Comparison of ENCODE assay signal across 16 mouse cellular contexts in genomic region chr16:45399411-45399810, GRCm38 (mm10). TPM values are rescaled to one million over a fixed set of nuclear protein-coding genes. Genes with fewer than 3 reads are reported as not detected.
"Had no signal": no experiment of that assay in that cellular context is flagged by ENCODE, and none has a peak within 500 bp of the region (broad histone marks: within the 10 kb centered on the region; RNA-seq: fewer than 3 reads in every experiment).

No protein-coding gene starts in this region.

- H3K9ac ChIP-seq: lung, embryonic 14.5 days; midbrain, embryonic 12.5 days; neural tube, embryonic 13.5 days; neural tube, embryonic 15.5 days had no signal

- H3K4me3 ChIP-seq: midbrain, embryonic 10.5 days; midbrain, embryonic 12.5 days; myocyte; neural tube, embryonic 13.5 days; neural tube, embryonic 15.5 days had no signal

- H3K27ac ChIP-seq: midbrain, embryonic 10.5 days; midbrain, embryonic 12.5 days; neural tube, embryonic 13.5 days; neural tube, embryonic 15.5 days had no signal

- DNase-seq: midbrain, embryonic 14.5 days; retina, postnatal 1 day; right cerebral cortex, postnatal 25 days; right cerebral cortex, postnatal 4 days; spleen, adult 18-20 months; thymus, adult 18-20 months; thymus, postnatal 14 days; thymus, postnatal 36 days had no signal

- H3K9me3 ChIP-seq: midbrain, embryonic 10.5 days; midbrain, embryonic 12.5 days; neural tube, embryonic 13.5 days; neural tube, embryonic 15.5 days had no signal

- H3K27me3 ChIP-seq: midbrain, embryonic 12.5 days; neural tube, embryonic 13.5 days; neural tube, embryonic 15.5 days had no signal

- ATAC-seq: midbrain, embryonic 16.5 days had no signal

- H3K4me1 ChIP-seq: midbrain, embryonic 10.5 days; midbrain, embryonic 12.5 days; neural tube, embryonic 13.5 days had no signal

- H3K4me2 ChIP-seq: lung, embryonic 14.5 days; midbrain, embryonic 12.5 days; neural tube, embryonic 13.5 days; neural tube, embryonic 15.5 days had no signal

RNA-seq across cellular contexts. Expression of gene Cd200, which starts 9.4 kb away (rescaled TPM):
- total RNA-seq: megakaryocyte-erythroid progenitor cell, adult 5-6 weeks had no signal
